Mouse (Mus musculus) heart, adult 2 months (tissue): ENCODE results near the gene Galnt18.

Source experiments
- CTCF ChIP-seq: fragments of 200-600 bp; IDR thresholded peaks from 2 replicates; pipeline ENCODE4 v1.8.1; 2022; ENCODE audit warnings: antibody characterized with exemption, mild to moderate bottlenecking, moderate library complexity
- EP300 ChIP-seq: fragments of 200-500 bp; IDR thresholded peaks from 2 replicates; pipeline ENCODE4 v1.6.1; 2011; ENCODE audit warnings: low read depth, low read length, control low read depth; ENCODE audit not compliant: insufficient read depth

DNA sequence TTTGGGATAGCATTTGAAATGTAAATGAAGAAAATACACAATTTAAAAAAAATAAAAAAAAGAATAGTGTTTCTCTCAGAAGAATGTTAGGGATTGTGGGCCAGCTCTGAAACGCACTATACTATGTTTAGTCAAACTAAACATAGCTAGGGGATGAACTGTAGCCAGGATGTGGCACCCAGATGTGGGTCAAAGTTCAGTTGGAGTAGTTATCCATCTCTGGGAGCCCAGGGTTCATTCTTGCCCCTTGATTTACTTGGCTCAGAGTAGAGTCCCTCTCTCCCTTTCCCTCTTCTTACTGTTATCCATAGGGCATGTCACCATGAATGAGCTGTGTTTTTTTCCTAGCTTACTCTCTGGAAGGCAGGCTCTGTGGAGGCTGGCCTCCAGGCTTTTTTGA lies 165.3 kb downstream of the Galnt18 start:
- no peak for TF ChIP-seq CTCF
- no peak for TF ChIP-seq EP300
